Mouse (Mus musculus): ENCODE results near the gene Bsdc1.

GRCm38 (mm10) chr4:129415892-129416291 lies 45.5 kb upstream of the Bsdc1 start:
- TF ChIP-seq CTCF (IDR thresholded peaks at IDR 0.05; ENCODE audit: low read depth) = peak; percentile 60
- TF ChIP-seq EP300 (IDR thresholded peaks at IDR 0.05; ENCODE audit: low read depth) = no peak
